Mouse (Mus musculus) thymus, postnatal 36 days (tissue): ENCODE measurements around the gene Nuak2.

ENCODE experiments used
- DNase-seq, 2 experiments: peaks; one replicate each; pipeline ENCODE4 v3.0.0; 2022; ENCODE audit warnings: mixed read lengths in 2 of 2

Gene Nuak2

GRCm38 (mm10) chr1:132381929-132382328 is 66.0 kb downstream of the Nuak2 start:
- DNase-seq: no peak
